Mouse (Mus musculus) embryonic fibroblast, embryonic 13.5 days (primary cell): ENCODE measurements around the gene Rnf151.

ENCODE experiments used
- CTCF ChIP-seq: IDR thresholded peaks from 2 replicates; pipeline ENCODE4 v1.5.1; 2011; ENCODE audit warnings: mild to moderate bottlenecking, control low read depth, low read length, moderate library complexity, borderline replicate concordance; ENCODE audit not compliant: insufficient read depth
- POLR2A ChIP-seq: IDR thresholded peaks from 2 replicates; pipeline ENCODE4 v1.6.1; 2011; ENCODE audit warnings: low read depth, mild to moderate bottlenecking, control low read depth, low read length, moderate library complexity

DNA sequence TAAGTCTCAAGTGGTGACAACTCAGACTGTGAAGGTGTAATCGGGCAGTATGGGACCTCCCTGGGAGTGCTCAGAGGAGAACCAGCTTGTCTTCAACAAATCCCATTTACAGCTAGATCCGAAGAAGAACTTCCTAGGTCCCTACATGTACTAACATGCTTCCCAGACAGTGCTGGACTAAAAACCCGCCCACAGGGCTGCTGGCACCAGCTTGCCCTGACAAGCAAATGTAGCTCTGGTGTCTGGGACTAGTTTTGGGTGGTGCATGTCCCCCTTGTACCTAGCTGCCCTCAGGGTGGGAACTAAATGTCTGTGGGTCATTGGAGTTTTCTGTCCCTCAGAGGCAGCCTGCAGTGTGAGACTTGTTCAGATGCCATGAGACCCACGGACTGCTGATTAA lies 33.7 kb upstream of the Rnf151 start:
- no peak for TF ChIP-seq CTCF
- TF ChIP-seq POLR2A, result no peak
